ENCODE assay signal across 14 mouse cellular contexts in genomic region chr9:57955764-57956163, GRCm38 (mm10). TPM values are rescaled to one million over a fixed set of nuclear protein-coding genes. Genes with fewer than 3 reads are reported as not detected.
"Had no signal": no experiment of that assay in that cellular context is flagged by ENCODE, and none has a peak within 500 bp of the region (broad histone marks: within the 10 kb centered on the region; RNA-seq: fewer than 3 reads in every experiment).

No protein-coding gene starts in this region.

- H3K27me3 ChIP-seq: neural tube, embryonic 12.5 days; neural tube, embryonic 15.5 days had no signal

- H3K4me3 ChIP-seq: liver, embryonic 13.5 days; neural tube, embryonic 12.5 days; neural tube, embryonic 15.5 days had no signal

- H3K9me3 ChIP-seq: liver, embryonic 13.5 days; neural tube, embryonic 12.5 days; neural tube, embryonic 15.5 days had no signal

- H3K36me3 ChIP-seq: liver, embryonic 13.5 days had no signal

- H3K9ac ChIP-seq: liver, embryonic 13.5 days; neural tube, embryonic 12.5 days; neural tube, embryonic 15.5 days had no signal

- H3K4me2 ChIP-seq: liver, embryonic 13.5 days; midbrain, embryonic 11.5 days; neural tube, embryonic 12.5 days; neural tube, embryonic 15.5 days had no signal

- H3K27ac ChIP-seq: kidney, postnatal 0 days; liver, embryonic 13.5 days; neural tube, embryonic 12.5 days; neural tube, embryonic 15.5 days had no signal

- DNase-seq: kidney, adult 2 months; kidney, postnatal 25 days; liver, embryonic 13.5 days; lung, adult 2 months; lung, postnatal 14 days; lung, postnatal 4 days; midbrain, embryonic 14.5 days; right cerebral cortex, postnatal 14 days; right cerebral cortex, postnatal 4 days had no signal

RNA-seq across cellular contexts. Expression of gene Sema7a, which starts 15.9 kb away (rescaled TPM):
- polyA plus RNA-seq: liver, embryonic 13.5 days had no signal

RNA-seq across cellular contexts. Expression of gene Cyp11a1, which starts 50.4 kb away (rescaled TPM):
- polyA plus RNA-seq: liver, adult 2 months; midbrain, embryonic 11.5 days; neural tube, embryonic 12.5 days had no signal
